Mouse (Mus musculus): ENCODE measurements around the gene Gab2.

DNA sequence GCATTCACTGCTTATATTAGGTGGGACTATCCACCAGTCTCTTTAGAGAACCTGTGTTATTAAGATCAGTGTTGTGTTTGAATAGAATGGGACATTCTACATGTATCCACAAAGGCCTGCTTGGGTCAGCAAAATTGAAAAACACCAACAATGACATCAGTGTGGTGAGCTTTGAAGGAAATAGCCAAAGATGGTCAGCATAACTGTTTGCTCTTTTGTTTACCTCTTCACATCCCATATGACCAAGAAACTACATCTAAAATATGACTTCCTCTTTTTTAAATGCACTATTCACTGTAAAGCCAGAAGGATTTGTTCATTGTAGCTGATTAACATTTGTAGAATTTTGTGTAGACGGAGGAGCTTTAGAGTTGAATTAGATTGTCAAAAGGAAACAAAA lies 82.9 kb downstream of the Gab2 start:
- no peak for TF ChIP-seq CTCF (IDR thresholded peaks at IDR 0.05; ENCODE audit: low read depth)
- TF ChIP-seq EP300 (optimal IDR thresholded peaks at IDR 0.05) = no peak
